Mouse (Mus musculus) heart, embryonic 13.5 days (tissue): ENCODE measurements around the gene Top3a. TPM values are rescaled to one million over a fixed set of nuclear protein-coding genes. Genes with fewer than 3 reads are reported as not detected.

Source experiments
- ATAC-seq: fragments of 200-750 bp; cut with Nextera tagmentation; 2 replicates; pipeline ENCODE4 v1.8.0; 2017; ENCODE audit warnings: moderate TSS enrichment; ENCODE audit not compliant: insufficient number of reproducible peaks, low FRiP score, low TSS enrichment; ENCODE audit errors: extremely low read depth
- H3K27ac ChIP-seq: fragments of 300-500 bp; sonication (generic); replicated peaks from 2 replicates; pipeline ENCODE4 v1.5.1; 2015; ENCODE audit warnings: moderate library complexity, mild to moderate bottlenecking, inconsistent platforms
- H3K27me3 ChIP-seq: fragments of 300-500 bp; sonication (generic); replicated peaks from 2 replicates; pipeline ENCODE4 v1.6.1; 2015; ENCODE audit warnings: mild to moderate bottlenecking, inconsistent platforms
- H3K36me3 ChIP-seq: fragments of 300-500 bp; sonication (generic); 2 replicates; pipeline ENCODE4 v1.6.1; 2015; ENCODE audit warnings: mild to moderate bottlenecking, inconsistent platforms
- H3K4me1 ChIP-seq: fragments of 300-500 bp; sonication (generic); 2 replicates; pipeline ENCODE4 v1.6.1; 2015; ENCODE audit warnings: inconsistent platforms
- H3K4me2 ChIP-seq: fragments of 300-500 bp; sonication (generic); 2 replicates; pipeline ENCODE4 v1.6.1; 2015; ENCODE audit warnings: inconsistent platforms, mild to moderate bottlenecking, moderate library complexity
- H3K4me3 ChIP-seq: fragments of 300-500 bp; sonication (generic); 2 replicates; pipeline ENCODE4 v1.5.1; 2015; ENCODE audit warnings: moderate library complexity, mild to moderate bottlenecking, inconsistent platforms
- H3K9ac ChIP-seq: fragments of 300-500 bp; sonication (generic); 2 replicates; pipeline ENCODE4 v1.6.1; 2015; ENCODE audit warnings: inconsistent platforms, mild to moderate bottlenecking, moderate library complexity
- H3K9me3 ChIP-seq: fragments of 300-500 bp; sonication (generic); 2 replicates; pipeline ENCODE4 v1.6.1; 2016; ENCODE audit warnings: inconsistent platforms
- WGBS: fragments of 180-500 bp; shearing (Covaris S2); methylation state at CpG from one replicate; pipeline ENCODE4 v1.1.7; 2015; ENCODE audit warnings: mixed read lengths; 5-methylcytosine and 5-hydroxymethylcytosine counted together
- microRNA-seq: library from miRNA; unstranded; fragments of <30 nt; microRNA quantifications from one replicate; pipeline ENCODE4, GENCODE M21; 2016
- polyA plus RNA-seq: library from polyadenylated mRNA; unstranded; fragments of >200 nt; fragmentation: Nextera tagmentation; extraction: Ambion mirVana; gene quantifications from 2 replicates; pipeline ENCODE4 v1.2.1, GENCODE M21; 2015

Top3a gene
- polyA plus RNA-seq, 1 experiment from 2014 or later = 11.0 TPM

DNA sequence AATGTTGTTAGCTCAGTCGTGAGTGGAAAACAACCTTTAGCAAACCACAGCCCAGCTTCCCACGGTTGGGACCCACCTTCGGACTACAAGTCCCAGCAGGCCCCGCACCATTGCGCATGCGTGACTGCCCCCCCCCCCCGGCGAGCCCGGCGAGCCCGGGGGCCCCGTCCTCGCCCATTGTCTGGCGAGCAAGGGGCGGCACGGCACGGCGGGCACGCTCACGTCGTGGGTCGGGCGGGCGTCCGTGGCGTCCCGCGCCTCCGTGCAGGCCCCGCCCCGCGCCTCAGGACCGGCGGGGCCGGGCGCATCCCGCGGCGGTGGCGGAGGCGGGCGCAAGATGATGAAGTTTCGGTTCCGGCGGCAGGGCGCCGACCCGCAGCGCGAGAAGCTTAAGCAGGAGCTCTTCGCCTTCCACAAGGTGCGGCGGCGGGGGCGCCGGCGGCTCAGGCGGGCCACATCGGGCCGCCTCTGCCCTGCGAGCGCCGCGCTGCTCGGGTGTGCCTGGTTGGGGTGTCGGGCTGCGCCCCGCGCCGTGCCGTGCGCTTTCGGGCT, 77.6 kb downstream of the Top3a start, which contains the start of gene Llgl1:
Llgl1 (plus strand) TSS at position 200 of the 552 bp plus-strand sequence.
- Histone ChIP-seq H3K9me3 (no peaks in the 10 kb centered on the region), H3K4me1 (peaks cover 41% of the 10 kb centered on the region), H3K27me3 (peaks cover 3% of the 10 kb centered on the region; the same call in 1 of the 2 replicates), H3K36me3 (peaks cover 20% of the 10 kb centered on the region), H3K9ac (peak within 1 kb of the TSS; percentile 97), H3K4me3 (peak within 1 kb of the TSS; percentile 91), H3K27ac (peak within 1 kb of the TSS; percentile 93), H3K4me2 (peak within 1 kb of the TSS; percentile 93)
- WGBS = under 1% methylated on average over 63 of the region's 73 CpGs
- peak; percentile 88 for ATAC-seq

DNA sequence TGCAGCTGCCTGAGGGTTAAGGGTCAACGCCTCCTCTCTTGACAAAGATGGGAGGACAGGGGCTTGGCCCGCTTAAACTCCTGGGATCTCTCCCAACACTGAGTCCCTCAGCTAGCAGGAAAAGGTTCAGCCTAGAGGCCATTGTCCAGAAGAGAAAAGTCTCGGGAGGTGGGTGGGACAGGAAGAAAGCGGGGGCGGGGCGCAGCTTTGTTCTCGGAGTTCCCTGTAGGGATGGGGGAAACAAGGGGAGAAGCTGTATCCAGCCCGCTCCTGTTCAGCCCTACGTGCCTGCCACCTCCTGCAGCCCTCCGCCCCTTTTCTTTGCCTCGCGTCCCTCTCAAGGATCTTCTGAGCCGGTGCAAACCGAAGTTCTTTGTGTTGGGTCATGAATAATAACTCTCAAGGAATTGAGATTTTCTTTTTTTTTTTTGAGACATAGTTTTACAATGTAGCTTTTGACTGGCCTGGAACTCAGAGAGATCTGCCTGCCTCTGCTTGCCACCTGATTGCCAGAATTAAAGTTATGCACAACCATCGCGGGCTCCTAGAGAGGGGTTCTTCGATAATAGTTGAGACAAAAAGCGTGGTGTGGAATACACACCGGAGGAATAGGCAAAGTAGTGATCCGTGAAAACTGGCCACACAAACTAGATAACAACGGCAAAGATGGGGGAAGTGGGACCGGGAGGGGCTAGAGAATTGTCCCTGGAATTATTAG, 78.2 kb downstream of the Top3a start:
- WGBS = 3% methylated on average over 22 of the region's 22 CpGs
- Histone ChIP-seq H3K36me3 (peaks cover 13% of the 10 kb centered on the region; the same call in 1 of the 2 replicates), H3K4me2 (peak overlapping the region; percentile 93), H3K4me1 (peaks cover 41% of the 10 kb centered on the region), H3K27ac (peak overlapping the region; percentile 93), H3K27me3 (peaks cover 8% of the 10 kb centered on the region; the same call in 1 of the 2 replicates), H3K9ac (peak overlapping the region; percentile 97), H3K4me3 (peak overlapping the region; percentile 91), H3K9me3 (no peaks in the 10 kb centered on the region)
- ATAC-seq = peak; percentile 33

DNA sequence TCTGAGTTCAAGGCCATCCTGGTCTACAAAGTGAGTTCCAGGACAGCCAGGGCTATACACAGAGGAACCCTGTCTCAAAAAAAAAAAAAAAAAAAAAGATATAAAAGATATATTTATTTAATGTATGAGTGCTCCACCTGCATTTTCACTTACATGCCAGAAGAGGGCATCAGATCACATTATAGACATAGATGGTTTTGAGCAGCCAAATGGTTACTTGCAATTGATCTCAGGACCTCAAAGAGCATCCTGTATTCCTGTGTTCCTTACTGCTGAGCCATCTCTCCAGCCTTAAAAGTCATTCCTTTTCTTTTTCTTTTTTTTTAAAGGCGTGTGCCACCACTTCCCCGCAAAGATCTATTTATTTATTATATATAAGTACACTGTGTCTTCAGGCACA, 79.6 kb downstream of the Top3a start:
- WGBS = 76% methylated on average over 2 of the region's 2 CpGs
- H3K4me3 ChIP-seq = no peak overlapping the region
- H3K27me3 ChIP-seq = peaks cover 8% of the 10 kb centered on the region; the same call in 1 of the 2 replicates
- H3K4me1 ChIP-seq = peaks cover 33% of the 10 kb centered on the region
- H3K27ac ChIP-seq = no peak overlapping the region
- no peaks in the 10 kb centered on the region for H3K9me3 ChIP-seq
- ATAC-seq = no peak
- H3K36me3 ChIP-seq = 0 out of 2 replicates have a peak, but pooled peaks cover 4% of the 10 kb centered on the region
- no peak overlapping the region for H3K9ac ChIP-seq
- H3K4me2 ChIP-seq = no peak overlapping the region

DNA sequence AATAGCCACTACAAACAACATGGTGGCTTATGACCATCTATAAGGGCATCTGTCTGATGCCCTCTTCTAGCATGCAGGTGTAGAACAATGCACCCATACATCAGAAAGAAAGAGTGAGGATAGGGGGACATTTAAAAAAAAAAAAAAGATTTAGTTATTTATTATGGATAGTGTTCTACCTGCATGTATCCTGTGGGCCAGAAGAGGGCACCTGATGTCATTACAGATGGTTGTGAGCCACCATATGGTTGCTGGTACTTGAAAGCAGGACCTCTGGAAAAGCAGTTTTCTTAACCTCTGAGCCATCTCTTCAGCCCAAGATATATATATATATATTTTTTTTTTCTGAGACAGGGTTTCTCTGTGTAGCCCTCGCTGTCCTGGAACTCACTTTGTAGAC, 81.0 kb downstream of the Top3a start:
- H3K4me2 ChIP-seq = no peak overlapping the region
- H3K4me1 ChIP-seq = peaks cover 21% of the 10 kb centered on the region
- WGBS = 65% methylated on average over 1 of the region's 1 CpGs
- no peaks in the 10 kb centered on the region for H3K9me3 ChIP-seq
- no peaks in the 10 kb centered on the region for H3K36me3 ChIP-seq
- H3K9ac ChIP-seq = no peak overlapping the region
- H3K4me3 ChIP-seq = no peak overlapping the region
- H3K27ac ChIP-seq = no peak overlapping the region
- peaks cover 8% of the 10 kb centered on the region; the same call in 1 of the 2 replicates for H3K27me3 ChIP-seq
- no peak for ATAC-seq

Small RNA genes lying within 50 kb of the gene (microRNA-seq; reads per million reads assigned to microRNA genes)
- 2.9 reads per million, percentile 9 among the genes with 10 or more reads in this experiment for gene Mir5100

Other genes starting within 250 kb of the Top3a start
- 32.1 and 35.8 TPM in 2 replicates for gene Alkbh5, start 241.0 kb downstream of the Top3a start, polyA plus RNA-seq
- gene Llgl1, start 77.6 kb downstream of the Top3a start, polyA plus RNA-seq = 34.0 and 34.1 TPM in 2 replicates
- gene Flii, start 50.1 kb downstream of the Top3a start, polyA plus RNA-seq = 75.4 and 79.1 TPM in 2 replicates
- gene Mief2, start 49.0 kb downstream of the Top3a start, polyA plus RNA-seq = 17.4 and 17.7 TPM in 2 replicates
- gene Smcr8, start 159 bp upstream of the Top3a start, polyA plus RNA-seq = 3.7 and 3.9 TPM in 2 replicates
- gene Shmt1, start 34.4 kb upstream of the Top3a start, polyA plus RNA-seq = 40.4 and 42.8 TPM in 2 replicates
- 30.9 and 35.9 TPM in 2 replicates for gene Dhrs7b, start 53.3 kb upstream of the Top3a start, polyA plus RNA-seq
- gene Tmem11, start 101.9 kb upstream of the Top3a start, polyA plus RNA-seq = 60.6 and 68.6 TPM in 2 replicates
- gene Natd1, start 137.4 kb upstream of the Top3a start, polyA plus RNA-seq = 19.8 and 23.4 TPM in 2 replicates
- gene Map2k3, start 154.7 kb upstream of the Top3a start, polyA plus RNA-seq = 73.6 and 78.1 TPM in 2 replicates
- 2.6 and 3.0 TPM in 2 replicates for gene Kcnj12, start 245.2 kb upstream of the Top3a start, polyA plus RNA-seq